In genomic region chr7:29316976-29317375, GRCm38 (mm10) we compare ENCODE assay signal across 8 mouse cellular contexts. TPM values are rescaled to one million over a fixed set of nuclear protein-coding genes. Genes with fewer than 3 reads are reported as not detected.
DNase-seq lines count a peak whose midpoint lies in the region; ATAC-seq and TF ChIP-seq lines count a peak whose summit lies in the region.
"Had no signal": no experiment of that assay in that cellular context is flagged by ENCODE, and none has a peak within 500 bp of the region (broad histone marks: within the 10 kb centered on the region; RNA-seq: fewer than 3 reads in every experiment).

No protein-coding gene starts in this region.

- no peaks in the 10 kb centered on the region for H3K79me2 ChIP-seq in MEL (ENCODE audit: control insufficient read depth, insufficient read depth, low read length, poor library complexity)

- H3K36me3 ChIP-seq in E14TG2a.4 (ENCODE audit: insufficient read depth, low read length) (peaks cover 29% of the 10 kb centered on the region; the same call in 1 of the 2 replicates), MEL (ENCODE audit: control insufficient read depth in 1 of 2, insufficient read depth in 2 of 2, low read length in 2 of 2) (peaks cover 0 to 34% of the 10 kb centered on the region in 2 experiments; a peak in 2 of 4 replicates)
- H3K36me3 ChIP-seq in embryonic facial prominence, embryonic 14.5 days (ENCODE audit: control insufficient read depth, insufficient read depth, low read length), result peaks cover 9% of the 10 kb centered on the region; the same call in 1 of the 2 replicates
- H3K36me3 ChIP-seq in intestine, embryonic 16.5 days (ENCODE audit: control insufficient read depth, insufficient read depth, low read length), result no peaks in the 10 kb centered on the region
- no peaks in the 10 kb centered on the region; the same call in 1 of the 2 replicates for H3K36me3 ChIP-seq in stomach, embryonic 14.5 days (ENCODE audit: control insufficient read depth, insufficient read depth, low read length)

- no peak overlapping the region for H3K27ac ChIP-seq in MEL (ENCODE audit: control insufficient read depth, low read depth, low read length)
- H3K27ac ChIP-seq in embryonic facial prominence, embryonic 14.5 days (replicated peaks; ENCODE audit: low read depth, low read length), result peak overlapping the region; percentile 87
- peak overlapping the region; percentile 77 for H3K27ac ChIP-seq in intestine, embryonic 16.5 days (ENCODE audit: low read length)
- H3K27ac ChIP-seq in stomach, embryonic 14.5 days (ENCODE audit: low read length), result peak overlapping the region; percentile 88

- no peak for DNase-seq in MEL (ENCODE audit: low read depth, low spot score)
- peak; percentile 89 for DNase-seq in embryonic facial prominence, embryonic 14.5 days (ENCODE audit: low spot score)
- peak; percentile 62 for DNase-seq in lung, postnatal 14 days

- TF ChIP-seq EP300 in MEL (IDR thresholded peaks at IDR 0.05; ENCODE audit: low read depth in 1 of 2, low read length in 2 of 2), result no peak

- no peak overlapping the region for H3K9ac ChIP-seq in MEL (ENCODE audit: control insufficient read depth, low read depth, low read length, poor library complexity, severe bottlenecking)
- peak overlapping the region; percentile 53; the same call in 1 of the 2 replicates for H3K9ac ChIP-seq in embryonic facial prominence, embryonic 14.5 days (ENCODE audit: low read depth, low read length)
- H3K9ac ChIP-seq in intestine, embryonic 16.5 days (ENCODE audit: low read depth, low read length), result peak overlapping the region; percentile 51
- H3K9ac ChIP-seq in stomach, embryonic 14.5 days (replicated peaks; ENCODE audit: low read depth, low read length), result 0 out of 2 replicates have a peak overlapping the region, but pooled peaks have one; percentile 6

- H3K4me2 ChIP-seq in embryonic facial prominence, embryonic 14.5 days (ENCODE audit: low read depth, low read length), result peak overlapping the region; percentile 53
- peak overlapping the region; percentile 33 for H3K4me2 ChIP-seq in intestine, embryonic 16.5 days (ENCODE audit: low read depth, low read length)
- peak overlapping the region; percentile 42 for H3K4me2 ChIP-seq in stomach, embryonic 14.5 days (replicated peaks; ENCODE audit: low read depth, low read length)

- TF ChIP-seq POLR2A in MEL (IDR thresholded peaks at IDR 0.05; ENCODE audit: control insufficient read depth in 1 of 2, insufficient read depth in 1 of 2, low read depth in 1 of 2, low read length in 2 of 2, poor library complexity in 1 of 2), result no peak

- WGBS in embryonic facial prominence, embryonic 14.5 days, result 3% methylated on average over 10 of the region's 10 CpGs
- 9% methylated on average over 6 of the region's 10 CpGs for WGBS in intestine, embryonic 16.5 days
- WGBS in stomach, embryonic 14.5 days, result 4% methylated on average over 10 of the region's 10 CpGs

- peak overlapping the region; percentile 56 for H3K4me3 ChIP-seq in E14TG2a.4 (replicated peaks; ENCODE audit: low read length)
- no peak overlapping the region for H3K4me3 ChIP-seq in MEL (ENCODE audit: control insufficient read depth in 1 of 2, insufficient read depth in 1 of 2, low read depth in 2 of 2, low read length in 2 of 2)
- H3K4me3 ChIP-seq in embryonic facial prominence, embryonic 14.5 days (ENCODE audit: low read depth, low read length), result 0 out of 2 replicates have a peak overlapping the region, but pooled peaks have one; percentile 10
- H3K4me3 ChIP-seq in intestine, embryonic 16.5 days (ENCODE audit: low read length), result peak overlapping the region; percentile 10; the same call in 1 of the 2 replicates
- no peak overlapping the region for H3K4me3 ChIP-seq in stomach, embryonic 14.5 days (ENCODE audit: low read depth, low read length)

- ATAC-seq in embryonic facial prominence, embryonic 14.5 days (ENCODE audit: low read depth), result peak; percentile 71
- ATAC-seq in intestine, embryonic 16.5 days, result peak; percentile 34; the same call in 1 of the 2 replicates
- peak; percentile 54 for ATAC-seq in stomach, embryonic 14.5 days (ENCODE audit: insufficient number of reproducible peaks, insufficient read depth, low FRiP score, low read depth)
- ATAC-seq in activated CD4-positive, CD25-positive, alpha-beta regulatory T cell, adult 4 months, result no peak

- H3K27me3 ChIP-seq in E14TG2a.4 (ENCODE audit: insufficient read depth, low read length) (no peaks in the 10 kb centered on the region), MEL (ENCODE audit: control insufficient read depth in 1 of 2, insufficient read depth in 2 of 2, low read length in 2 of 2) (no peaks in the 10 kb centered on the region)
- H3K27me3 ChIP-seq in embryonic facial prominence, embryonic 14.5 days (replicated peaks; ENCODE audit: control insufficient read depth, insufficient read depth, low read length), result no peaks in the 10 kb centered on the region
- no peaks in the 10 kb centered on the region for H3K27me3 ChIP-seq in intestine, embryonic 16.5 days (replicated peaks; ENCODE audit: control insufficient read depth, insufficient read depth, low read length)
- H3K27me3 ChIP-seq in stomach, embryonic 14.5 days (ENCODE audit: control insufficient read depth, insufficient read depth, low read length), result no peaks in the 10 kb centered on the region

- TF ChIP-seq CTCF in E14TG2a.4 (conservative IDR thresholded peaks at IDR 0.05; ENCODE audit: low read length) (no peak), MEL (IDR thresholded peaks at IDR 0.05 in 2 of 3, conservative IDR thresholded peaks at IDR 0.05 in 1 of 3; ENCODE audit: control insufficient read depth in 1 of 3, insufficient read depth in 1 of 3, low read depth in 2 of 3, low read length in 3 of 3, poor library complexity in 1 of 3, severe bottlenecking in 1 of 3) (no peak)

- H3K4me1 ChIP-seq in E14TG2a.4 (replicated peaks; ENCODE audit: low read depth, low read length) (peaks cover 96% of the 10 kb centered on the region), MEL (ENCODE audit: control insufficient read depth in 1 of 2, insufficient read depth in 2 of 2, low read length in 2 of 2) (peaks cover 28 to 42% of the 10 kb centered on the region in 2 experiments)
- peaks cover 56% of the 10 kb centered on the region for H3K4me1 ChIP-seq in embryonic facial prominence, embryonic 14.5 days (ENCODE audit: control insufficient read depth, insufficient read depth, low read length)
- H3K4me1 ChIP-seq in intestine, embryonic 16.5 days (ENCODE audit: control insufficient read depth, insufficient read depth, low read length), result peaks cover 47% of the 10 kb centered on the region
- H3K4me1 ChIP-seq in stomach, embryonic 14.5 days (ENCODE audit: control insufficient read depth, insufficient read depth, low read length), result peaks cover 53% of the 10 kb centered on the region

- H3K9me3 ChIP-seq in E14TG2a.4 (ENCODE audit: low read length) (no peaks in the 10 kb centered on the region), MEL (replicated peaks; ENCODE audit: insufficient read depth, low read length) (no peaks in the 10 kb centered on the region)
- H3K9me3 ChIP-seq in embryonic facial prominence, embryonic 14.5 days (ENCODE audit: control insufficient read depth, low read length), result no peaks in the 10 kb centered on the region
- H3K9me3 ChIP-seq in intestine, embryonic 16.5 days (ENCODE audit: control insufficient read depth, low read length), result no peaks in the 10 kb centered on the region
- no peaks in the 10 kb centered on the region for H3K9me3 ChIP-seq in stomach, embryonic 14.5 days (ENCODE audit: control insufficient read depth, low read depth, low read length)

- no peak for TF ChIP-seq RAD21 in MEL (IDR thresholded peaks at IDR 0.05; ENCODE audit: low read depth, low read length)

TF ChIP-seq in MEL, 35 proteins besides CTCF, POLR2A, EP300 and RAD21:
- TF ChIP-seq ZNF384 (IDR thresholded peaks at IDR 0.05; ENCODE audit: low read depth, low read length) (peak; percentile 74), MYB (IDR thresholded peaks at IDR 0.05; ENCODE audit: low read depth, low read length) (no peak)
TF ChIP-seq in MEL: peak in this region for 1.

RNA-seq across cellular contexts. Expression of gene Dpf1, which starts 13.2 kb away (rescaled TPM):
- 8.4 and 10.2 TPM in 2 replicates for total RNA-seq in MEL (2012; rRNA removed)
- polyA plus RNA-seq in MEL (2012; ENCODE audit: insufficient read depth in 1 of 2, insufficient read length in 2 of 2, low read depth in 1 of 2, low replicate concordance in 2 of 2, missing spikeins in 1 of 2), result 10 to 100 TPM in 1 of 2 experiments, not detected in 1; 17.3 TPM
- polyA plus RNA-seq in embryonic facial prominence, embryonic 14.5 days (2014; fragmentation: Nextera tagmentation; extraction: Ambion mirVana), result 11.4 TPM in 2 replicates
- polyA plus RNA-seq in intestine, embryonic 16.5 days (2015; fragmentation: Nextera tagmentation; extraction: Ambion mirVana), result 6.2 and 6.8 TPM in 2 replicates
- 6.0 and 11.0 TPM in 2 replicates for polyA plus RNA-seq in stomach, embryonic 14.5 days (2014; fragmentation: Nextera tagmentation; extraction: Ambion mirVana)
- polyA plus RNA-seq in activated CD4-positive, CD25-positive, alpha-beta regulatory T cell, adult 4 months (2017; shearing (Covaris generic)), result not detected

RNA-seq across cellular contexts. Expression of gene Ppp1r14a, which starts 27.9 kb away (rescaled TPM):
- 3.8 and 3.9 TPM in 2 replicates for total RNA-seq in MEL (2012; rRNA removed)
- polyA plus RNA-seq in MEL (2012; ENCODE audit: insufficient read depth in 1 of 2, insufficient read length in 2 of 2, low read depth in 1 of 2, low replicate concordance in 2 of 2, missing spikeins in 1 of 2), result 1 to 10 TPM in 1 of 2 experiments, not detected in 1; 7.1 TPM
- polyA plus RNA-seq in embryonic facial prominence, embryonic 14.5 days (2014; fragmentation: Nextera tagmentation; extraction: Ambion mirVana), result 11.6 and 13.8 TPM in 2 replicates
- polyA plus RNA-seq in intestine, embryonic 16.5 days (2015; fragmentation: Nextera tagmentation; extraction: Ambion mirVana), result 40.8 and 45.2 TPM in 2 replicates
- polyA plus RNA-seq in stomach, embryonic 14.5 days (2014; fragmentation: Nextera tagmentation; extraction: Ambion mirVana), result 47.4 and 51.3 TPM in 2 replicates
- polyA plus RNA-seq in activated CD4-positive, CD25-positive, alpha-beta regulatory T cell, adult 4 months (2017; shearing (Covaris generic)), result not detected
- total RNA-seq: common myeloid progenitor, adult 5-6 weeks had no signal

RNA-seq across cellular contexts. Expression of gene Spint2, which starts 35.3 kb away (rescaled TPM):
- total RNA-seq in MEL (2012; rRNA removed), result 71.9 and 78.1 TPM in 2 replicates
- polyA plus RNA-seq in MEL (2012; ENCODE audit: insufficient read depth in 1 of 2, insufficient read length in 2 of 2, low read depth in 1 of 2, low replicate concordance in 2 of 2, missing spikeins in 1 of 2), result 100 to 1,000 TPM in 1 of 2 experiments, not detected in 1; 131 TPM
- 116 and 120 TPM in 2 replicates for polyA plus RNA-seq in embryonic facial prominence, embryonic 14.5 days (2014; fragmentation: Nextera tagmentation; extraction: Ambion mirVana)
- 626 and 672 TPM in 2 replicates for polyA plus RNA-seq in intestine, embryonic 16.5 days (2015; fragmentation: Nextera tagmentation; extraction: Ambion mirVana)
- polyA plus RNA-seq in stomach, embryonic 14.5 days (2014; fragmentation: Nextera tagmentation; extraction: Ambion mirVana), result 386 and 405 TPM in 2 replicates
- polyA plus RNA-seq in activated CD4-positive, CD25-positive, alpha-beta regulatory T cell, adult 4 months (2017; shearing (Covaris generic)), result 10 to 100 TPM; 66.6 to 70.2 TPM

Comparison
In these comparisons a context has a peak if more than half of its experiments do, and no peak if none do; other contexts are left out.
1. H3K4me3 ChIP-seq: peak in E14TG2a.4 (single experiment), embryonic facial prominence, embryonic 14.5 days (single experiment) and intestine, embryonic 16.5 days (single experiment); none in MEL (0 of 2) and stomach, embryonic 14.5 days (single experiment).
2. Peak in every context shown above with its lines, with median percentiles within 50 percentile points of each other: H3K4me2 ChIP-seq.